Mouse (Mus musculus) stomach, embryonic 14.5 days (tissue): ENCODE data around the gene Cdk11b. TPM values are rescaled to one million over a fixed set of nuclear protein-coding genes. Genes with fewer than 3 reads are reported as not detected.
"Not testable (repeated sequence)": the region's sequence is repeated elsewhere in the genome, so short reads cannot be mapped to it uniquely, and the experiment has no call there.

Experiments
- ATAC-seq: fragments of 200-750 bp; cut with Nextera tagmentation; 2 replicates; pipeline ENCODE4 v1.8.0; 2017; ENCODE audit warnings: low read depth, moderate TSS enrichment; ENCODE audit not compliant: insufficient number of reproducible peaks, insufficient read depth, low FRiP score
- H3K27ac ChIP-seq: fragments of 300-500 bp; sonication (generic); 2 replicates; pipeline ENCODE4 v1.5.1; 2014; ENCODE audit warnings: mild to moderate bottlenecking, low read length, moderate library complexity, mixed read lengths
- H3K27me3 ChIP-seq: fragments of 300-500 bp; sonication (generic); 2 replicates; pipeline ENCODE4 v1.6.1; 2014; ENCODE audit warnings: low read length, control low read depth, mixed read lengths; ENCODE audit not compliant: control insufficient read depth, insufficient read depth
- H3K36me3 ChIP-seq: fragments of 300-500 bp; sonication (generic); 2 replicates; pipeline ENCODE4 v1.6.1; 2014; ENCODE audit warnings: mild to moderate bottlenecking, control low read depth, low read length, moderate library complexity, mixed read lengths; ENCODE audit not compliant: control insufficient read depth, insufficient read depth
- H3K4me1 ChIP-seq: fragments of 300-500 bp; sonication (generic); 2 replicates; pipeline ENCODE4 v1.6.1; 2014; ENCODE audit warnings: low read length, control low read depth, mixed read lengths; ENCODE audit not compliant: control insufficient read depth, insufficient read depth
- H3K4me2 ChIP-seq: fragments of 300-500 bp; sonication (generic); replicated peaks from 2 replicates; pipeline ENCODE4 v1.6.1; 2014; ENCODE audit warnings: low read depth, low read length, control low read depth
- H3K4me3 ChIP-seq: fragments of 300-500 bp; sonication (generic); 2 replicates; pipeline ENCODE4 v1.5.1; 2014; ENCODE audit warnings: low read depth, low read length, control low read depth
- H3K9ac ChIP-seq: fragments of 300-500 bp; sonication (generic); replicated peaks from 2 replicates; pipeline ENCODE4 v1.6.1; 2014; ENCODE audit warnings: low read depth, mild to moderate bottlenecking, control low read depth, low read length, moderate library complexity, mixed read lengths
- H3K9me3 ChIP-seq: fragments of 300-500 bp; sonication (generic); 2 replicates; pipeline ENCODE4 v1.6.1; 2016; ENCODE audit warnings: low read depth, low read length, control low read depth; ENCODE audit not compliant: control insufficient read depth
- WGBS: fragments of 180-500 bp; shearing (Covaris S2); extraction: QIAGEN DNeasy Blood & Tissue Kit; methylation state at CpG from one replicate; pipeline ENCODE4 v1.1.7; 2014; 5-methylcytosine and 5-hydroxymethylcytosine counted together
- polyA plus RNA-seq: library from polyadenylated mRNA; unstranded; fragments of >200 nt; fragmentation: Nextera tagmentation; extraction: Ambion mirVana; gene quantifications from 2 replicates; pipeline ENCODE4 v1.2.1, GENCODE M21; 2014

Gene Cdk11b
- polyA plus RNA-seq, 1 experiment from 2014 or later, result 57.3 TPM

- Histone ChIP-seq H3K4me1 (no peaks in the 10 kb centered on the region), H3K27me3 (no peaks in the 10 kb centered on the region), H3K36me3 (peaks cover 45% of the 10 kb centered on the region), H3K4me2 (no peak overlapping the region), H3K4me3 (no peak overlapping the region), H3K27ac (no peak overlapping the region), H3K9me3 (no peaks in the 10 kb centered on the region), H3K9ac (no peak overlapping the region)
- 0 out of 2 replicates have a peak, but pooled peaks have one; percentile 18 for ATAC-seq
- WGBS, result 89% methylated on average over 5 of the region's 5 CpGs
Measured at GRCm38 (mm10) chr4:155618321-155618720, 6.3 kb upstream of the Cdk11b start.

GRCm38 (mm10) chr4:155630267-155630666 lies 5.6 kb downstream of the Cdk11b start:
- Histone ChIP-seq H3K36me3 (peaks cover 61% of the 10 kb centered on the region), H3K27ac (no peak overlapping the region), H3K27me3 (no peaks in the 10 kb centered on the region), H3K9ac (no peak overlapping the region), H3K4me3 (no peak overlapping the region), H3K9me3 (no peaks in the 10 kb centered on the region), H3K4me1 (no peaks in the 10 kb centered on the region), H3K4me2 (no peak overlapping the region)
- WGBS, result 89% methylated on average over 6 of the region's 6 CpGs
- ATAC-seq, result no peak

- Histone ChIP-seq H3K4me3 (no peak overlapping the region), H3K4me1 (no peaks in the 10 kb centered on the region), H3K36me3 (peaks cover 65% of the 10 kb centered on the region), H3K4me2 (no peak overlapping the region), H3K9ac (no peak overlapping the region), H3K27me3 (no peaks in the 10 kb centered on the region), H3K9me3 (no peaks in the 10 kb centered on the region), H3K27ac (no peak overlapping the region)
- ATAC-seq, result no peak
Measured at GRCm38 (mm10) chr4:155635766-155636499, 11.3 kb downstream of the Cdk11b start.

- H3K9ac ChIP-seq, result no peak overlapping the region
- no peak for ATAC-seq
- no peaks in the 10 kb centered on the region for H3K9me3 ChIP-seq
- H3K27ac ChIP-seq, result no peak overlapping the region
- H3K36me3 ChIP-seq, result peaks cover 74% of the 10 kb centered on the region
- WGBS, result 86% methylated on average over 1 of the region's 1 CpGs
- H3K27me3 ChIP-seq, result no peaks in the 10 kb centered on the region
- no peak overlapping the region for H3K4me2 ChIP-seq
- H3K4me3 ChIP-seq, result no peak overlapping the region
- no peaks in the 10 kb centered on the region for H3K4me1 ChIP-seq
Measured at GRCm38 (mm10) chr4:155643531-155643930, 18.9 kb downstream of the Cdk11b start.

GRCm38 (mm10) chr4:155645308-155645707 lies 20.7 kb downstream of the Cdk11b start, which contains the start of gene Gm10563:
Gene Gm10563, minus strand, starts transcription at chr4:155645408.
- H3K27me3 ChIP-seq, H3K4me2 ChIP-seq, H3K4me1 ChIP-seq, H3K27ac ChIP-seq, H3K4me3 ChIP-seq, ATAC-seq, H3K9ac ChIP-seq, H3K9me3 ChIP-seq: not testable (repeated sequence)
- peaks cover 82% of the 10 kb centered on the region for H3K36me3 ChIP-seq
- WGBS, result 96% methylated on average over 2 of the region's 2 CpGs

- ATAC-seq, result no peak
- Histone ChIP-seq H3K9ac (no peak overlapping the region), H3K4me3 (no peak overlapping the region), H3K27ac (no peak overlapping the region), H3K36me3 (peaks cover 82% of the 10 kb centered on the region), H3K27me3 (no peaks in the 10 kb centered on the region), H3K4me1 (no peaks in the 10 kb centered on the region), H3K4me2 (no peak overlapping the region), H3K9me3 (no peaks in the 10 kb centered on the region)
- 93% methylated on average over 5 of the region's 5 CpGs for WGBS
Measured at GRCm38 (mm10) chr4:155645721-155646120, 21.1 kb downstream of the Cdk11b start.

GRCm38 (mm10) chr4:155649355-155649754 lies 24.7 kb downstream of the Cdk11b start:
- no peak overlapping the region for H3K4me2 ChIP-seq
- no peaks in the 10 kb centered on the region for H3K9me3 ChIP-seq
- no peak for ATAC-seq
- 88% methylated on average over 11 of the region's 11 CpGs for WGBS
- no peak overlapping the region for H3K27ac ChIP-seq
- no peak overlapping the region for H3K9ac ChIP-seq
- 0 out of 2 replicates have a peak, but pooled peaks cover 7% of the 10 kb centered on the region for H3K27me3 ChIP-seq
- H3K4me1 ChIP-seq, result peaks cover 26% of the 10 kb centered on the region
- no peak overlapping the region for H3K4me3 ChIP-seq
- H3K36me3 ChIP-seq, result peaks cover 55% of the 10 kb centered on the region

- peak; percentile 51 for ATAC-seq
- peaks cover 7% of the 10 kb centered on the region; the same call in 1 of the 2 replicates for H3K27me3 ChIP-seq
- peak overlapping the region; percentile 44; the same call in 1 of the 2 replicates for H3K27ac ChIP-seq
- peaks cover 34% of the 10 kb centered on the region for H3K4me1 ChIP-seq
- no peak overlapping the region for H3K9ac ChIP-seq
- WGBS, result 61% methylated on average over 15 of the region's 15 CpGs
- peak overlapping the region; percentile 86; the same call in 1 of the 2 replicates for H3K4me2 ChIP-seq
- H3K9me3 ChIP-seq, result no peaks in the 10 kb centered on the region
- H3K4me3 ChIP-seq, result 0 out of 2 replicates have a peak overlapping the region, but pooled peaks have one; percentile 39
- H3K36me3 ChIP-seq, result peaks cover 46% of the 10 kb centered on the region
Measured at GRCm38 (mm10) chr4:155651553-155652269, 27.1 kb downstream of the Cdk11b start.
